ENCODE assay signal across 18 mouse cellular contexts in genomic region chr17:78676813-78677212, GRCm38 (mm10).
DNase-seq lines count a peak whose midpoint lies in the region; ATAC-seq lines count a peak whose summit lies in the region.
"Had no signal": no experiment of that assay in that cellular context is flagged by ENCODE, and none has a peak within 500 bp of the region (broad histone marks: within the 10 kb centered on the region; RNA-seq: fewer than 3 reads in every experiment).

No protein-coding gene starts in this region.

- no peaks in the 10 kb centered on the region for H3K9me3 ChIP-seq in heart, embryonic 15.5 days (replicated peaks)
- no peaks in the 10 kb centered on the region for H3K9me3 ChIP-seq in hindbrain, embryonic 16.5 days (ENCODE audit: control insufficient read depth, low read length)
- H3K9me3 ChIP-seq: forebrain, embryonic 13.5 days; G1E; kidney, embryonic 15.5 days; midbrain, embryonic 13.5 days had no signal

- 0 out of 2 replicates have a peak overlapping the region, but pooled peaks have one; percentile 29 for H3K4me2 ChIP-seq in heart, embryonic 15.5 days
- H3K4me2 ChIP-seq in hindbrain, embryonic 16.5 days (ENCODE audit: low read length) = no peak overlapping the region
- H3K4me2 ChIP-seq: forebrain, embryonic 13.5 days; kidney, embryonic 15.5 days; liver, embryonic 11.5 days; lung, embryonic 14.5 days; midbrain, embryonic 13.5 days had no signal

- peak overlapping the region; percentile 80 for H3K27ac ChIP-seq in heart, embryonic 15.5 days
- H3K27ac ChIP-seq in hindbrain, embryonic 16.5 days (ENCODE audit: low read depth, low read length) = no peak overlapping the region
- H3K27ac ChIP-seq: forebrain, embryonic 13.5 days; kidney, embryonic 15.5 days; macrophage; midbrain, embryonic 13.5 days had no signal

- intact Hi-C loops in heart, postnatal 36 days (cut with DNase I) = loop anchor here (5.0 kb wide), 1 partner anchor 60 kb away; the partner anchor contains the start of gene Strn

- peaks cover 34% of the 10 kb centered on the region for H3K4me1 ChIP-seq in heart, embryonic 15.5 days (replicated peaks)
- no peaks in the 10 kb centered on the region for H3K4me1 ChIP-seq in hindbrain, embryonic 16.5 days (ENCODE audit: control insufficient read depth, insufficient read depth, low read depth, low read length)
- H3K4me1 ChIP-seq: forebrain, embryonic 13.5 days; kidney, embryonic 15.5 days; midbrain, embryonic 13.5 days had no signal

- H3K4me3 ChIP-seq in heart, embryonic 15.5 days = no peak overlapping the region; the same call in 1 of the 2 replicates
- no peak overlapping the region for H3K4me3 ChIP-seq in hindbrain, embryonic 16.5 days (ENCODE audit: low read length)
- H3K4me3 ChIP-seq: forebrain, embryonic 13.5 days; kidney, embryonic 15.5 days; midbrain, embryonic 13.5 days; myocyte had no signal

- WGBS in heart, embryonic 15.5 days = 52% methylated on average over 11 of the region's 11 CpGs
- WGBS in hindbrain, embryonic 16.5 days = 91% methylated on average over 11 of the region's 11 CpGs

- no peak for DNase-seq in heart, postnatal 36 days
- peak; percentile 91 for DNase-seq in brain, adult 2 months (ENCODE audit: low read depth, low spot score)
- DNase-seq in frontal cortex, adult 2 months (ENCODE audit: extremely low spot score in 1 of 2, low spot score in 1 of 2) = peak; percentile 52 to 71
- DNase-seq in cerebellum, postnatal 10 days = no peak
- DNase-seq: adrenal gland, adult 2 months; cerebellum, adult 2 months; heart, postnatal 14 days; lung, embryonic 14.5 days had no signal

- no peak for ATAC-seq in heart, embryonic 15.5 days (replicated peaks; ENCODE audit: insufficient number of reproducible peaks, insufficient read depth, low FRiP score, low read depth)
- ATAC-seq in megakaryocyte-erythroid progenitor cell, adult 5-6 weeks (replicated peaks; ENCODE audit: low FRiP score, low TSS enrichment, poor library complexity, severe bottlenecking) = 0 out of 2 replicates have a peak, but pooled peaks have one; percentile 14
- ATAC-seq in hindbrain, embryonic 16.5 days = no peak
- ATAC-seq: forebrain, embryonic 13.5 days; midbrain, embryonic 13.5 days had no signal

- H3K36me3 ChIP-seq in heart, embryonic 15.5 days = peaks cover 3% of the 10 kb centered on the region; the same call in 1 of the 2 replicates
- H3K36me3 ChIP-seq in hindbrain, embryonic 16.5 days (ENCODE audit: control insufficient read depth, insufficient read depth, low read length) = peaks cover 4% of the 10 kb centered on the region; the same call in 1 of the 2 replicates

- H3K9ac ChIP-seq in heart, embryonic 15.5 days = 0 out of 2 replicates have a peak overlapping the region, but pooled peaks have one; percentile 3
- no peak overlapping the region for H3K9ac ChIP-seq in hindbrain, embryonic 16.5 days (ENCODE audit: low read depth, low read length)
- H3K9ac ChIP-seq: forebrain, embryonic 13.5 days; kidney, embryonic 15.5 days; lung, embryonic 14.5 days; midbrain, embryonic 13.5 days had no signal

- H3K27me3 ChIP-seq in heart, embryonic 15.5 days = no peaks in the 10 kb centered on the region
- H3K27me3 ChIP-seq in hindbrain, embryonic 16.5 days (replicated peaks; ENCODE audit: control insufficient read depth, insufficient read depth, low read length) = no peaks in the 10 kb centered on the region
- H3K27me3 ChIP-seq: forebrain, embryonic 13.5 days; kidney, embryonic 15.5 days; midbrain, embryonic 13.5 days had no signal

Comparison
In these comparisons a context has a peak if more than half of its experiments do, and no peak if none do; other contexts are left out.
1. DNase-seq: peak in brain, adult 2 months (single experiment) and frontal cortex, adult 2 months (2 of 2); none in heart, postnatal 36 days (0 of 2) and cerebellum, postnatal 10 days (0 of 2).